Mouse (Mus musculus): Measurements from ENCODE around the gene Timm17a. TPM values are rescaled to one million over a fixed set of nuclear protein-coding genes. Genes with fewer than 3 reads are reported as not detected.
A peak's percentile ranks its signal among the peaks of the same experiment; 100 is the strongest.

Gene Timm17a
- polyA plus RNA-seq, 1 experiment from 2014 or later, result 200 TPM

- no peaks in the 10 kb centered on the region for H3K9me3 ChIP-seq (replicated peaks)
- H3K4me1 ChIP-seq, result no peaks in the 10 kb centered on the region
- H3K36me3 ChIP-seq, result peaks cover 88% of the 10 kb centered on the region
- DNase-seq (ENCODE audit: low spot score), result no peak
- H3K27ac ChIP-seq (replicated peaks), result no peak overlapping the region
- no peaks in the 10 kb centered on the region for H3K27me3 ChIP-seq (ENCODE audit: low read depth, poor library complexity, severe bottlenecking)
- 87% methylated on average over 10 of the region's 10 CpGs for WGBS
- no peak overlapping the region for H3K4me3 ChIP-seq
These were observed 45.7 kb downstream of the Timm17a start for GRCm38 (mm10) chr1:135267663-135268446.

- no peak for DNase-seq (ENCODE audit: low spot score)
- Histone ChIP-seq H3K27ac (replicated peaks) (no peak overlapping the region), H3K27me3 (ENCODE audit: low read depth, poor library complexity, severe bottlenecking) (no peaks in the 10 kb centered on the region), H3K4me1 (no peaks in the 10 kb centered on the region), H3K9me3 (replicated peaks) (no peaks in the 10 kb centered on the region), H3K4me3 (no peak overlapping the region), H3K36me3 (peaks cover 83% of the 10 kb centered on the region)
- WGBS, result 88% methylated on average over 5 of the region's 5 CpGs
These were observed 47.7 kb downstream of the Timm17a start for GRCm38 (mm10) chr1:135265834-135266233.

- Histone ChIP-seq H3K27ac (replicated peaks) (no peak overlapping the region), H3K9me3 (replicated peaks) (no peaks in the 10 kb centered on the region), H3K4me1 (peaks cover 7% of the 10 kb centered on the region), H3K36me3 (peaks cover 69% of the 10 kb centered on the region), H3K4me3 (no peak overlapping the region), H3K27me3 (ENCODE audit: low read depth, poor library complexity, severe bottlenecking) (0 out of 2 replicates have a peak, but pooled peaks cover 5% of the 10 kb centered on the region)
- 89% methylated on average over 9 of the region's 9 CpGs for WGBS
- DNase-seq (ENCODE audit: low spot score), result no peak
These were observed 50.3 kb downstream of the Timm17a start for GRCm38 (mm10) chr1:135263316-135263715.

- H3K4me1 ChIP-seq, result peaks cover 11% of the 10 kb centered on the region
- peaks cover 59% of the 10 kb centered on the region for H3K36me3 ChIP-seq
- DNase-seq (ENCODE audit: low spot score), result no peak
- peaks cover 15% of the 10 kb centered on the region for H3K27me3 ChIP-seq (ENCODE audit: low read depth, poor library complexity, severe bottlenecking)
- H3K9me3 ChIP-seq (replicated peaks), result no peaks in the 10 kb centered on the region
- no peak overlapping the region for H3K27ac ChIP-seq (replicated peaks)
- H3K4me3 ChIP-seq, result no peak overlapping the region
- 79% methylated on average over 3 of the region's 3 CpGs for WGBS
These were observed 51.2 kb downstream of the Timm17a start for GRCm38 (mm10) chr1:135262329-135262728.

- Histone ChIP-seq H3K4me1 (peaks cover 11% of the 10 kb centered on the region), H3K36me3 (peaks cover 46% of the 10 kb centered on the region), H3K27me3 (ENCODE audit: low read depth, poor library complexity, severe bottlenecking) (peaks cover 23% of the 10 kb centered on the region), H3K4me3 (no peak overlapping the region), H3K9me3 (replicated peaks) (no peaks in the 10 kb centered on the region), H3K27ac (replicated peaks) (no peak overlapping the region; the same call in 1 of the 2 replicates)
- DNase-seq (ENCODE audit: low spot score), result no peak
- 74% methylated on average over 6 of the region's 6 CpGs for WGBS
These were observed 52.6 kb downstream of the Timm17a start for GRCm38 (mm10) chr1:135260931-135261330.

- 2% methylated on average over 10 of the region's 10 CpGs for WGBS
These were observed 54.5 kb downstream of the Timm17a start for GRCm38 (mm10) chr1:135259128-135259436.

GRCm38 (mm10) chr1:135258380-135259127 lies 55.0 kb downstream of the Timm17a start, which contains the start of gene Elf3:
Elf3 (minus strand) TSS chr1:135258568.
- Histone ChIP-seq H3K27ac (replicated peaks) (peak within 1 kb of the TSS; percentile 78), H3K4me1 (peaks cover 15% of the 10 kb centered on the region), H3K9me3 (replicated peaks) (no peaks in the 10 kb centered on the region), H3K36me3 (peaks cover 22% of the 10 kb centered on the region), H3K27me3 (ENCODE audit: low read depth, poor library complexity, severe bottlenecking) (peaks cover 23% of the 10 kb centered on the region), H3K4me3 (peak within 1 kb of the TSS; percentile 44)
- DNase-seq (ENCODE audit: low spot score), result peak; percentile 51
- 3% methylated on average over 19 of the region's 19 CpGs for WGBS

More at GRCm38 (mm10) chr1:135259128-135259436, 54.5 kb downstream of the Timm17a start:
- Histone ChIP-seq H3K4me3 (peak overlapping the region; percentile 44), H3K27me3 (ENCODE audit: low read depth, poor library complexity, severe bottlenecking) (peaks cover 23% of the 10 kb centered on the region), H3K36me3 (peaks cover 27% of the 10 kb centered on the region), H3K4me1 (peaks cover 15% of the 10 kb centered on the region), H3K9me3 (replicated peaks) (no peaks in the 10 kb centered on the region), H3K27ac (replicated peaks) (peak overlapping the region; percentile 78)
- peak; percentile 85 for DNase-seq (ENCODE audit: low spot score)

GRCm38 (mm10) chr1:135256299-135256698 lies 57.3 kb downstream of the Timm17a start:
- peaks cover 23% of the 10 kb centered on the region for H3K27me3 ChIP-seq (ENCODE audit: low read depth, poor library complexity, severe bottlenecking)
- no peak for DNase-seq (ENCODE audit: low spot score)
- H3K4me3 ChIP-seq, result no peak overlapping the region
- H3K9me3 ChIP-seq (replicated peaks), result no peaks in the 10 kb centered on the region
- no peak overlapping the region for H3K27ac ChIP-seq (replicated peaks)
- H3K36me3 ChIP-seq, result no peaks in the 10 kb centered on the region
- 83% methylated on average over 6 of the region's 6 CpGs for WGBS
- peaks cover 15% of the 10 kb centered on the region for H3K4me1 ChIP-seq

- Histone ChIP-seq H3K27me3 (ENCODE audit: low read depth, poor library complexity, severe bottlenecking) (peaks cover 27% of the 10 kb centered on the region), H3K36me3 (no peaks in the 10 kb centered on the region), H3K4me1 (peaks cover 10% of the 10 kb centered on the region), H3K27ac (replicated peaks) (no peak overlapping the region), H3K9me3 (replicated peaks) (no peaks in the 10 kb centered on the region), H3K4me3 (no peak overlapping the region)
- WGBS, result 64% methylated on average over 4 of the region's 4 CpGs
- DNase-seq (ENCODE audit: low spot score), result no peak
These were observed 60.7 kb downstream of the Timm17a start for GRCm38 (mm10) chr1:135252854-135253253.

GRCm38 (mm10) chr1:135251405-135251804 lies 62.2 kb downstream of the Timm17a start:
- Histone ChIP-seq H3K4me1 (peaks cover 10% of the 10 kb centered on the region), H3K9me3 (replicated peaks) (no peaks in the 10 kb centered on the region), H3K27me3 (ENCODE audit: low read depth, poor library complexity, severe bottlenecking) (peaks cover 14% of the 10 kb centered on the region), H3K4me3 (no peak overlapping the region), H3K27ac (replicated peaks) (no peak overlapping the region), H3K36me3 (no peaks in the 10 kb centered on the region)
- no peak for DNase-seq (ENCODE audit: low spot score)
- WGBS, result 88% methylated on average over 8 of the region's 8 CpGs

- Histone ChIP-seq H3K36me3 (no peaks in the 10 kb centered on the region), H3K4me1 (peaks cover 10% of the 10 kb centered on the region), H3K9me3 (replicated peaks) (no peaks in the 10 kb centered on the region), H3K4me3 (no peak overlapping the region), H3K27me3 (ENCODE audit: low read depth, poor library complexity, severe bottlenecking) (peaks cover 14% of the 10 kb centered on the region), H3K27ac (replicated peaks) (no peak overlapping the region)
- DNase-seq (ENCODE audit: low spot score), result no peak
- 85% methylated on average over 2 of the region's 3 CpGs for WGBS
These were observed 62.9 kb downstream of the Timm17a start for GRCm38 (mm10) chr1:135250706-135251105.

GRCm38 (mm10) chr1:135248434-135248850 lies 65.1 kb downstream of the Timm17a start:
- H3K4me1 ChIP-seq, result peaks cover 6% of the 10 kb centered on the region
- peak overlapping the region; percentile 40 for H3K4me3 ChIP-seq
- DNase-seq (ENCODE audit: low spot score), result no peak
- 8% methylated on average over 15 of the region's 15 CpGs for WGBS
- no peaks in the 10 kb centered on the region for H3K36me3 ChIP-seq
- no peak overlapping the region for H3K27ac ChIP-seq (replicated peaks)
- peaks cover 14% of the 10 kb centered on the region for H3K27me3 ChIP-seq (ENCODE audit: low read depth, poor library complexity, severe bottlenecking)
- H3K9me3 ChIP-seq (replicated peaks), result no peaks in the 10 kb centered on the region

Measured in midbrain, embryonic 10.5 days (tissue).